Mouse (Mus musculus): ENCODE data around the gene D630045J12Rik.

DNA sequence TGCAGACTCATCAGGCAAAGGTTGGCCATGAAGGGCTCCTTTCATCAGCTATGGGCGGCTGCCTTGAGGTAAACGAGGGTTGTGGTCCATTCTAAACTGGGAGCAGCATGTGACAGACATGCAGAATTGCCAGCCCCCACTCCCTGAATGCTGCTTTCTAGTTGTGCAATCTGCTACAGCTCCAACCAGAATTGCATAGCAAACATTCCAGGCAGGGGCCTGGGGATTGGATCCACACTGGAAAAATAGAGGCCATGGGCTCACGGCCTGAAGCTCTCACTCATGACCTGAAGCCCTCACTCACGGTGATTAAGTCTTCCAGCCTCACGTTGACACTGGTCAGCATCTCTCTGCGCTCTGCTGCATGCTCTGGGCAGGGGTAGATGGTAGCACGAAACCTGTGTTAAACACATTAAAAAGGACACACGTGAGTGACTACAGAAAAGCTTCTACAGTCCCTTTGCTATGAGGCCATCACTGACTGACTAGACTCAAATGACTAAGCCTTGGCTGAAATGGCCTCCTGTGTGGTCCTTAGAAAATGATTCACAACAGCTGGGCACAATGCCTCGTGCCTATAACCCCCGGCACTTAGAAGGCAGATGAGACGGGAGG lies 172.0 kb downstream of the D630045J12Rik start:
- TF ChIP-seq CTCF (IDR thresholded peaks at IDR 0.05; ENCODE audit: extremely low read depth, insufficient read depth, insufficient read length, insufficient replicate concordance) (no peak), POLR2A (IDR thresholded peaks at IDR 0.05; ENCODE audit: low read depth, low read length) (no peak)

All from spleen, adult 2 months (tissue).